Mouse (Mus musculus): ENCODE data around the gene Scnn1g.

Scnn1g gene

DNA sequence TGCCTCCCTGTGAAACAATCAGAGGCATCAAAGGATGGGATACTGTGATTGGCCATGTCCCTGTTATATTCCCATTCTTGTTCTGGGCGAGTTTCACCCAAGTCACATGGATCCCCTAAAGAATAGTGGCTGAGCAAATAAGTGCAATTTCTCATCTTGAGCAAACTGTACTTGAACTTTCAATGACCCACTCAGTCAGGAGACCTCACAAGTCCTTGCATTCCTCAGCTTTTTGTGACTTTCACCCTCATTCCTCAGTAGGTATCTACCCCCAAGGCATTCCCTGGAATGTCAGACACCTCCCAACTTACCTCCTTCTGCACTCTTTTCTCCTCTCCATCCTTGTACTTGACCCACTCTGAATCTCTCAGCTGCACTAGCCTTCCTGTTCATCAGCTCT, 44.3 kb downstream of the Scnn1g start:
- DNase-seq (ENCODE audit: low read depth, low spot score) = no peak

- no peak for DNase-seq (ENCODE audit: low read depth, low spot score)
Measured at GRCm38 (mm10) chr7:121778980-121779379, 44.7 kb downstream of the Scnn1g start.

DNA sequence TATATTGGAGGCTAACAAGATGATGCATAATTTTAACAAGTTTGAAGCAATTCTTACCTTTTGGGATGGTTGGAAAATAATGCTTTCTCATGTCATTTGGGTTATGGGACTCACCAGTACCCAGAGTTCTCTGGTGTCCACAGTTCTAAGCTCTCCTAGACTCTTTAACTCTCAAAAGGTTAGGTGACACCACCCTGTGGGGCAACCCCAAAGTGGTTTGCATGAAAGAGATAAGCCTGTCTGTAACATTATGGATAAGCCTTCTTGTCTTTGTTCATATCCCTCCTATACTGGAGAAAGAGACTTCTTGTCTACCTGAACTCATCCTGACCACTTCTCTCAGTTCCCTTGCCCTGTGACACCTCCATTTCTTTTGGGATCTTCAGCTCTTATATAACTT, 45.1 kb downstream of the Scnn1g start:
- DNase-seq (ENCODE audit: low read depth, low spot score) = no peak

- DNase-seq (ENCODE audit: low read depth, low spot score) = no peak
Measured at GRCm38 (mm10) chr7:121782188-121782909, 48.1 kb downstream of the Scnn1g start.

- DNase-seq (ENCODE audit: low read depth, low spot score) = no peak
Measured at GRCm38 (mm10) chr7:121785651-121786228, 51.5 kb downstream of the Scnn1g start.

DNA sequence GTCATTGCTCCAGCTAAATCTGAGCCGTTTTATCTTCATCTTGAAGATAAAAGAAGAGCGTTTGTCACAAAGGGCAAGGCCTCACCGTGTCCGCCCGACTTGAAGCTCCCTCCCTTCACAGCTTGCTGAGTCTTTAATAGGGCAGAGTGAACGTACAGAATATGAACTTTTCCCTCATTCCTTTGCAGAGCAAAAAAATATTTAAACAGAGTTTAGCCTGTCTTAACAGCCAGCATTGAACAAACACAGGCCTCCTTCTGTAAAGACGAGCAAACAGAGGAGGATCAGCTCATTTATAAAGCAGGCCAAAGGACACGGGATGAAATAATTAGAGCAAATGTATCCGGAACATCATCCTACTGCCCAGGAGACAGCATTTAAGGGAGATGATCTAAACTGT, 63.5 kb downstream of the Scnn1g start:
- DNase-seq (ENCODE audit: low read depth, low spot score) = no peak

DNA sequence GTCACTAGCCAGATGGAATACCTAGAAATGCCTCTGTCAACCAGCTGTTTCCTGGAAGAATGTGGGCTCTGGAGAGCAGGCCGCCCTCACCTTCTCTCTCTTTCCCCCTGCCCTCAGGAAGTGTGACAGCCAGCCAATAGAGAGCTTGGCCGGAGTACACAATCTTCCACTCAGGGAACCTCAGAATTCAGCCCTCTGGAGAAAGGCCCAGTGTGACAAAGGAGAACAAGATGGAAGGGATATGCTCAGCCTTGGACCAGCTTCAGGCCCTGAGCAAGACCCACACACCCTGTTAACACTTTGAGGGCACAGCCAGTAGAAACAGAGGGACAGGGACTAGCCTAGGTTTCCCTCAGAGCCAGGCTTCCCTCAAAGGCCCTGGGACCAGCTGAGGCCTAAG, 68.2 kb downstream of the Scnn1g start:
- no peak for DNase-seq (ENCODE audit: low read depth, low spot score)

- no peak for DNase-seq (ENCODE audit: low read depth, low spot score)
Measured at GRCm38 (mm10) chr7:121803011-121803410, 68.7 kb downstream of the Scnn1g start.

GRCm38 (mm10) chr7:121805811-121806496, 71.7 kb downstream of the Scnn1g start:
- DNase-seq (ENCODE audit: low read depth, low spot score) = no peak

DNA sequence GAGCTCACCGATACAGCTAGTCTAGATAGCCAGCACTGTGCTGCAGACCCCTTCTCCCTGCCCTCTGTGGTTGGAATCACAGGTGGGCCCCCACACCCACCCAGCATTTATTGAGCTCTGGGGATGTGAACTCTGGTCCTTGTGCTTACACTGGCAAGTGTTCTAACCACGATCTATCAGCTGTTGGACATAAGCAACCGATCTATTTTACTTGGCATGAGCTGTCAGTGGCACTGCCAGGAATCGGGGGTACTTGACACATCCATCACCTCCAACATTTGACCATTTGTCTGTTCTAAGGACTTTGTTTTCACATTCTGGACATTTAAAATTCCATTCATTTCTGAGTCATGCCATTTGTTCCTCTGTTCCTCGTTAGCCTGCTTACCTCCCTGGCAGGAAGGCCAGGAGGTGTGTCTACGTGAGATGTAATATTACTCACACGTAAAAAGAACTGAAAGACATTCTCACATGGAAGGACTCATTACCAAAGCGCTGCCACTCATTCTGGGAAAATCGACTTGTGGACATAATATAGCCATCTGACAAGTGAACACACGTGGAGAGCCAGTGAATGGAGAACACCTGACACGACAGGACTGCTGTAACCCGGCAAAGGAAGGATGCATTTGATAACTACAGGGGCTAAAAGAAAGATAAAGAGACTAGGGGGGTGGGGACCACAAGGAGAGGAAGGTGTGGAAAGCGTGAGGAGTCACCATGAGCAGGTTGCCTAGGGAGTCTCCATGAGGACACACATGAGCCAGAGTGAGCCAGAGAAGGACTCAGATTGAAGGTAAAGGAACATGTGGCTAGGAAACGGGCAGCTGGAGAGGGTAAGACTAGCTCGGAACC, 73.7 kb downstream of the Scnn1g start:
- DNase-seq (ENCODE audit: low read depth, low spot score) = no peak

All from WW6 (cell line).